Mouse (Mus musculus) liver, adult 2 months (tissue): ENCODE data around the gene Gm45753. TPM values are rescaled to one million over a fixed set of nuclear protein-coding genes. Genes with fewer than 3 reads are reported as not detected.
A peak's percentile ranks its signal among the peaks of the same experiment; 100 is the strongest.

Experiments used
- DNase-seq: peaks from one replicate; pipeline ENCODE4 v3.0.0-alpha.2; 2011; ENCODE audit warnings: low read depth, low spot score; ENCODE audit errors: extremely low read depth
- H3K27ac ChIP-seq: fragments of 200-500 bp; replicated peaks from 2 replicates; pipeline ENCODE4 v1.5.1; 2012; ENCODE audit warnings: low read depth, mild to moderate bottlenecking, control low read depth, inconsistent platforms, low read length; ENCODE audit not compliant: insufficient read depth
- H3K27me3 ChIP-seq: fragments of 200-500 bp; 2 replicates; pipeline ENCODE4 v1.6.1; 2012; ENCODE audit warnings: mild to moderate bottlenecking, moderate library complexity, low read length, inconsistent platforms; ENCODE audit not compliant: control insufficient read depth, insufficient read depth
- H3K36me3 ChIP-seq: fragments of 200-500 bp; 2 replicates; pipeline ENCODE4 v1.6.1; 2012; ENCODE audit warnings: low read length, inconsistent platforms; ENCODE audit not compliant: control insufficient read depth, insufficient read depth
- H3K4me1 ChIP-seq: fragments of 200-500 bp; 2 replicates; pipeline ENCODE4 v1.6.1; 2011; ENCODE audit warnings: low read length; ENCODE audit not compliant: control insufficient read depth, insufficient read depth
- H3K4me3 ChIP-seq: fragments of 200-500 bp; 2 replicates; pipeline ENCODE4 v1.5.1; 2011; ENCODE audit warnings: low read depth, mild to moderate bottlenecking, control low read depth, low read length, moderate library complexity; ENCODE audit not compliant: insufficient read depth
- H3K79me2 ChIP-seq: fragments of 200-500 bp; 2 replicates; pipeline ENCODE4 v1.6.1; 2012; ENCODE audit warnings: inconsistent platforms, mild to moderate bottlenecking, low read length, moderate library complexity; ENCODE audit not compliant: control insufficient read depth, insufficient read depth
- H3K9ac ChIP-seq: fragments of 200-500 bp; 2 replicates; pipeline ENCODE4 v1.6.1; 2012; ENCODE audit warnings: low read depth, mild to moderate bottlenecking, control low read depth, inconsistent platforms, low read length
- CTCF ChIP-seq: fragments of 200-500 bp; IDR thresholded peaks from 2 replicates; pipeline ENCODE4 v1.5.1; 2011; ENCODE audit warnings: low read depth, low read length, control low read depth
- POLR2A ChIP-seq: fragments of 200-500 bp; IDR thresholded peaks from 2 replicates; pipeline ENCODE4 v1.6.1; 2011; ENCODE audit warnings: low read length, control low read depth; ENCODE audit not compliant: insufficient read depth; ENCODE audit errors: extremely low read depth
- WGBS: fragments of 180-500 bp; shearing (Covaris S2); methylation state at CpG from one replicate; pipeline ENCODE4 v1.1.7; 2018; 5-methylcytosine and 5-hydroxymethylcytosine counted together
- polyA plus RNA-seq: library from polyadenylated mRNA; depleted of rRNA; stranded (reverse); fragments of >200 nt; gene quantifications from 2 replicates; pipeline ENCODE4 v1.2.3, GENCODE M21; 2012
- total RNA-seq: library from RNA; depleted of rRNA; stranded (reverse); fragments of >200 nt; gene quantifications from 2 replicates; pipeline ENCODE4 v1.2.3, GENCODE M21; 2014

Gene Gm45753
- total and polyA plus RNA-seq, 2 experiments, result 0.24 to 0.37 TPM

- no peak for TF ChIP-seq CTCF
- TF ChIP-seq POLR2A, result no peak
- Histone ChIP-seq H3K27ac (no peak overlapping the region), H3K36me3 (peaks cover 50% of the 10 kb centered on the region), H3K9ac (no peak overlapping the region), H3K4me1 (peaks cover 12% of the 10 kb centered on the region), H3K4me3 (no peak overlapping the region), H3K27me3 (no peaks in the 10 kb centered on the region), H3K79me2 (peaks cover 5% of the 10 kb centered on the region; the same call in 1 of the 2 replicates)
- DNase-seq, result no peak
- 68% methylated on average over 2 of the region's 2 CpGs for WGBS
Measured at GRCm38 (mm10) chr8:45321365-45321764, 13.1 kb upstream of the Gm45753 start.

GRCm38 (mm10) chr8:45320930-45321329, 12.7 kb upstream of the Gm45753 start:
- Histone ChIP-seq H3K27ac (no peak overlapping the region), H3K27me3 (no peaks in the 10 kb centered on the region), H3K79me2 (peaks cover 5% of the 10 kb centered on the region; the same call in 1 of the 2 replicates), H3K36me3 (peaks cover 50% of the 10 kb centered on the region), H3K4me3 (no peak overlapping the region), H3K4me1 (peaks cover 12% of the 10 kb centered on the region), H3K9ac (no peak overlapping the region)
- TF ChIP-seq CTCF (no peak), POLR2A (no peak)
- no peak for DNase-seq
- WGBS, result 75% methylated on average over 1 of the region's 1 CpGs

GRCm38 (mm10) chr8:45310967-45311366, 2.7 kb upstream of the Gm45753 start:
- no peak overlapping the region for H3K9ac ChIP-seq
- no peak overlapping the region for H3K27ac ChIP-seq
- no peaks in the 10 kb centered on the region for H3K27me3 ChIP-seq
- DNase-seq, result no peak
- H3K4me3 ChIP-seq, result no peak overlapping the region
- peaks cover 2% of the 10 kb centered on the region; the same call in 1 of the 2 replicates for H3K4me1 ChIP-seq
- no peak for TF ChIP-seq CTCF
- no peak for TF ChIP-seq POLR2A
- 75% methylated on average over 4 of the region's 4 CpGs for whole genome bisulfite sequencing
- H3K79me2 ChIP-seq, result no peaks in the 10 kb centered on the region
- peaks cover 60% of the 10 kb centered on the region for H3K36me3 ChIP-seq

GRCm38 (mm10) chr8:45305479-45305878, 2.8 kb downstream of the Gm45753 start:
- Histone ChIP-seq H3K27me3 (no peaks in the 10 kb centered on the region), H3K9ac (no peak overlapping the region), H3K36me3 (peaks cover 49% of the 10 kb centered on the region), H3K27ac (peak overlapping the region; percentile 45; the same call in 1 of the 2 replicates), H3K4me3 (no peak overlapping the region), H3K4me1 (peaks cover 13% of the 10 kb centered on the region), H3K79me2 (no peaks in the 10 kb centered on the region)
- peak; percentile 74 for DNase-seq
- TF ChIP-seq CTCF (no peak), POLR2A (no peak)
- 33% methylated on average over 1 of the region's 1 CpGs for WGBS

- no peaks in the 10 kb centered on the region for H3K79me2 ChIP-seq
- peaks cover 13% of the 10 kb centered on the region for H3K4me1 ChIP-seq
- no peak overlapping the region for H3K4me3 ChIP-seq
- TF ChIP-seq CTCF (no peak), POLR2A (no peak)
- H3K27ac ChIP-seq, result peak overlapping the region; percentile 74
- peaks cover 43% of the 10 kb centered on the region for H3K36me3 ChIP-seq
- H3K27me3 ChIP-seq, result no peaks in the 10 kb centered on the region
- WGBS, result 23% methylated on average over 3 of the region's 3 CpGs
- DNase-seq, result peak; percentile 87
- no peak overlapping the region for H3K9ac ChIP-seq
Measured at GRCm38 (mm10) chr8:45304354-45304753, 3.9 kb downstream of the Gm45753 start.

GRCm38 (mm10) chr8:45302390-45302789, 5.9 kb downstream of the Gm45753 start:
- Histone ChIP-seq H3K27ac (no peak overlapping the region), H3K27me3 (no peaks in the 10 kb centered on the region), H3K9ac (no peak overlapping the region), H3K79me2 (no peaks in the 10 kb centered on the region), H3K4me3 (no peak overlapping the region), H3K36me3 (peaks cover 27% of the 10 kb centered on the region), H3K4me1 (peaks cover 13% of the 10 kb centered on the region)
- WGBS, result 94% methylated on average over 8 of the region's 8 CpGs
- TF ChIP-seq CTCF (no peak), POLR2A (no peak)
- DNase-seq, result no peak
